In the genomic region with DNA sequence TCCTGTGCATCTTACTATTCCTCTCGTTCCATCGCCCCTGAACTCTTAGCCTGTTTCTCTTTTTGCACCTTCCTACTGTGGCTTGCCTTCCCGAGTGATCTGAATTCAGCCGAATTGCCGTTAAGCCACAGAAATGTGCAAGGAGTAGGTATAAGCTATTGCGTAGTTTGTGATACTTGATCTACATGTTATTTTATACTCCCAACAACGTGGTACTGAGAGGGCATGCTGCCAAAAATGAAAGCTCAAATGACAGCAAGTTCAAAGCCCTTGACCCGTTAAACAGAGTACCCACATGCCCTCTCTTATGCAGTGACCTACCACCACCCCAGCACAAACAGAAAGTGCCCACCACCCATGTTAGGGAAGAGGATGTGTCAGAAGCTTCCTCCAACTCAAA, we compare ENCODE assay signal across 7 mouse cellular contexts. TPM values are rescaled to one million over a fixed set of nuclear protein-coding genes. Genes with fewer than 3 reads are reported as not detected.
DNase-seq lines count a peak whose midpoint lies in the region; ATAC-seq and TF ChIP-seq lines count a peak whose summit lies in the region.

No protein-coding gene starts in this region.

- H3ac ChIP-seq in myocyte (ENCODE audit: control insufficient read depth, insufficient read length), result peak overlapping the region; percentile 69

- H3K9me3 ChIP-seq in megakaryocyte, embryonic 14.5 days, result 0 out of 2 replicates have a peak, but pooled peaks cover 5% of the 10 kb centered on the region

- peaks cover 26% of the 10 kb centered on the region for H3K4me1 ChIP-seq in megakaryocyte, embryonic 14.5 days

- H3K27me3 ChIP-seq in megakaryocyte, embryonic 14.5 days (replicated peaks), result no peaks in the 10 kb centered on the region
- H3K27me3 ChIP-seq in myocyte (ENCODE audit: control insufficient read depth, insufficient read depth, insufficient read length), result no peaks in the 10 kb centered on the region

- peak overlapping the region; percentile 74 for H3K4me2 ChIP-seq in myocyte (ENCODE audit: low read depth)

- ATAC-seq in megakaryocyte, adult 5-6 weeks (ENCODE audit: poor library complexity, severe bottlenecking), result no peak
- 0 out of 2 replicates have a peak, but pooled peaks have one; percentile 5 for ATAC-seq in erythroblast, adult 5-6 weeks (replicated peaks; ENCODE audit: low FRiP score, poor library complexity, severe bottlenecking)

- H3K4me3 ChIP-seq in megakaryocyte, embryonic 14.5 days (replicated peaks), result peak overlapping the region; percentile 98
- peak overlapping the region; percentile 52 for H3K4me3 ChIP-seq in myocyte

- peaks cover 25% of the 10 kb centered on the region for H3K79me2 ChIP-seq in myocyte (ENCODE audit: control insufficient read depth, insufficient read depth)

- peaks cover 45% of the 10 kb centered on the region for H3K36me3 ChIP-seq in megakaryocyte, embryonic 14.5 days (replicated peaks; ENCODE audit: low read length)
- H3K36me3 ChIP-seq in myocyte (ENCODE audit: control insufficient read depth, insufficient read depth), result peaks cover 14% of the 10 kb centered on the region

- no peak for TF ChIP-seq POLR2A in myocyte (IDR thresholded peaks at IDR 0.05; ENCODE audit: insufficient read length, low read depth)

- DNase-seq in kidney, postnatal 10 days, result peak; percentile 16
- no peak for DNase-seq in left cerebral cortex, adult 11 months (ENCODE audit: low spot score)
- DNase-seq in cerebellum, adult 11-12 months, result no peak

TF ChIP-seq in myocyte, 11 proteins besides CTCF, POLR2A, EP300 and RAD21:
- no peak for TF ChIP-seq MYOD1 (IDR thresholded peaks at IDR 0.05; ENCODE audit: control insufficient read depth in 1 of 3, insufficient read length in 2 of 3, low read depth in 2 of 3)
- no peak for TF ChIP-seq E2F4 (IDR thresholded peaks at IDR 0.05; ENCODE audit: insufficient read depth)
- no peak for TF ChIP-seq USF1 (IDR thresholded peaks at IDR 0.05; ENCODE audit: low read depth)
- TF ChIP-seq CEBPB (IDR thresholded peaks at IDR 0.05; ENCODE audit: insufficient read depth, poor library complexity, severe bottlenecking), result no peak
- no peak for TF ChIP-seq TCF12 (IDR thresholded peaks at IDR 0.05; ENCODE audit: insufficient read depth, poor library complexity, severe bottlenecking)
- TF ChIP-seq SRF (IDR thresholded peaks at IDR 0.05; ENCODE audit: control insufficient read depth, insufficient read length, low read depth), result no peak
- no peak for TF ChIP-seq POLR2AphosphoS2 (IDR thresholded peaks at IDR 0.05; ENCODE audit: insufficient read length, low read depth)
- TF ChIP-seq REST (IDR thresholded peaks at IDR 0.05; ENCODE audit: insufficient read depth, insufficient read length), result no peak
- TF ChIP-seq TCF3 (IDR thresholded peaks at IDR 0.05; ENCODE audit: insufficient read length, low read depth), result no peak
- no peak for TF ChIP-seq MYOG (IDR thresholded peaks at IDR 0.05; ENCODE audit: control insufficient read depth in 1 of 3, insufficient read depth in 1 of 3, insufficient read length in 2 of 3, low read depth in 2 of 3)

RNA-seq across cellular contexts. Expression of a gene that starts 0.6 kb away (rescaled TPM):
- 351 and 1,291 TPM in 2 replicates for polyA plus RNA-seq in megakaryocyte, embryonic 14.5 days (2012; ENCODE audit: insufficient read depth, low replicate concordance)
- total RNA-seq in megakaryocyte, adult 5-6 weeks (2015), result 208 and 215 TPM in 2 replicates
- 65.0 and 75.5 TPM in 2 replicates for total RNA-seq in megakaryocyte, adult 5-6 weeks (2017)
- 51.3 and 67.7 TPM in 2 replicates for total RNA-seq in erythroblast, adult 5-6 weeks (2015; ENCODE audit: low replicate concordance)
- 19.4 and 26.1 TPM in 2 replicates for total RNA-seq in erythroblast, adult 5-6 weeks (2017; ENCODE audit: low replicate concordance)
- 268 TPM for polyA plus RNA-seq in myocyte (2012; fragmentation: generic; extraction: Trizol)

RNA-seq across cellular contexts. Expression of a gene that starts 4.9 kb away (rescaled TPM):
- polyA plus RNA-seq in megakaryocyte, embryonic 14.5 days (2012; ENCODE audit: insufficient read depth, low replicate concordance), result 0.04 TPM in 1 of 2 replicates, not detected in the other
- 0.80 and 0.96 TPM in 2 replicates for total RNA-seq in megakaryocyte, adult 5-6 weeks (2015)
- total RNA-seq in megakaryocyte, adult 5-6 weeks (2017), result 0.53 and 1.6 TPM in 2 replicates
- not detected in 2 replicates for total RNA-seq in erythroblast, adult 5-6 weeks (2015; ENCODE audit: low replicate concordance)
- 0.14 TPM in 1 of 2 replicates, not detected in the other for total RNA-seq in erythroblast, adult 5-6 weeks (2017; ENCODE audit: low replicate concordance)
- 0.06 TPM for polyA plus RNA-seq in myocyte (2012; fragmentation: generic; extraction: Trizol)

RNA-seq across cellular contexts. Expression of a gene that starts 15.3 kb away (rescaled TPM):
- polyA plus RNA-seq in megakaryocyte, embryonic 14.5 days (2012; ENCODE audit: insufficient read depth, low replicate concordance), result 0.83 TPM in 1 of 2 replicates, not detected in the other
- not detected in 2 replicates for total RNA-seq in megakaryocyte, adult 5-6 weeks (2015)
- total RNA-seq in megakaryocyte, adult 5-6 weeks (2017), result not detected in 2 replicates
- not detected in 2 replicates for total RNA-seq in erythroblast, adult 5-6 weeks (2015; ENCODE audit: low replicate concordance)
- total RNA-seq in erythroblast, adult 5-6 weeks (2017; ENCODE audit: low replicate concordance), result not detected in 2 replicates
- polyA plus RNA-seq in myocyte (2012; fragmentation: generic; extraction: Trizol), result not detected

RNA-seq across cellular contexts. Expression of a gene that starts 40.6 kb away (rescaled TPM):
- not detected in 2 replicates for polyA plus RNA-seq in megakaryocyte, embryonic 14.5 days (2012; ENCODE audit: insufficient read depth, low replicate concordance)
- total RNA-seq in megakaryocyte, adult 5-6 weeks (2015), result not detected in 2 replicates
- not detected in 2 replicates for total RNA-seq in megakaryocyte, adult 5-6 weeks (2017)
- total RNA-seq in erythroblast, adult 5-6 weeks (2015; ENCODE audit: low replicate concordance), result not detected in 2 replicates
- total RNA-seq in erythroblast, adult 5-6 weeks (2017; ENCODE audit: low replicate concordance), result not detected in 2 replicates
- polyA plus RNA-seq in myocyte (2012; fragmentation: generic; extraction: Trizol), result not detected

RNA-seq across cellular contexts. Expression of a gene that starts 50.0 kb away (rescaled TPM):
- polyA plus RNA-seq in megakaryocyte, embryonic 14.5 days (2012; ENCODE audit: insufficient read depth, low replicate concordance), result 0.12 TPM in 1 of 2 replicates, not detected in the other
- not detected in 2 replicates for total RNA-seq in megakaryocyte, adult 5-6 weeks (2015)
- not detected in 2 replicates for total RNA-seq in megakaryocyte, adult 5-6 weeks (2017)
- total RNA-seq in erythroblast, adult 5-6 weeks (2015; ENCODE audit: low replicate concordance), result not detected in 2 replicates
- total RNA-seq in erythroblast, adult 5-6 weeks (2017; ENCODE audit: low replicate concordance), result not detected in 2 replicates
- not detected for polyA plus RNA-seq in myocyte (2012; fragmentation: generic; extraction: Trizol)
